Mouse (Mus musculus) ES-E14 (cell line): ENCODE measurements at regions not wholly inside any gene's neighbourhood (a gene's known extent, or its start where the extent isn't known, plus 50 kb on each side); places are given as distances from the start of the nearest gene placed in this dataset.

Experiments
- CHD2 ChIP-seq: IDR thresholded peaks from 2 replicates; pipeline ENCODE4 v1.6.1; 2014; ENCODE audit warnings: mild to moderate bottlenecking, low read depth, low read length, inconsistent platforms
- HCFC1 ChIP-seq: IDR thresholded peaks from 2 replicates; pipeline ENCODE4 v1.6.1; 2012; ENCODE audit warnings: low read length, inconsistent platforms, borderline replicate concordance; ENCODE audit not compliant: insufficient read depth
- MAFK ChIP-seq: IDR thresholded peaks from 2 replicates; pipeline ENCODE4 v1.6.1; 2014; ENCODE audit warnings: mild to moderate bottlenecking, low read depth, low read length, inconsistent platforms; ENCODE audit not compliant: insufficient read depth

- TF ChIP-seq MAFK (no peak), HCFC1 (no peak), CHD2 (no peak)
Measured at GRCm38 (mm10) chr10:117519670-117520535, 109.4 kb upstream of the Cpm start.
